Mouse (Mus musculus) adrenal gland (tissue): ENCODE data around the gene Vps33b.

Experiments
- intact Hi-C: fragments of 180-260 bp; cut with DNase I; formaldehyde crosslinking; loops from one replicate; pipeline ENCODE4 v1.15.1; 2025
- long read RNA-seq, 2 experiments: library from polyadenylated mRNA; unstranded; transcript quantifications; one replicate each; pipeline ENCODE4 v2.0.0; 2020; ENCODE audit warnings: borderline replicate concordance in 1 of 2; ENCODE audit not compliant: insufficient replicate concordance in 1 of 2

Vps33b gene
- long read RNA-seq, experiment 1, transcript Vps33b-201 (23 exons, 2,574 nt): major isoform, 19 of 23 reads
- long read RNA-seq, experiment 1, partial matches to known transcripts: 2 of 23 reads
- long read RNA-seq, experiment 1, other reads (novel, unspliced or antisense): 2 of 23 reads
- long read RNA-seq, experiment 2, transcript Vps33b-201 (23 exons, 2,574 nt): major isoform, 15 of 22 reads
- long read RNA-seq, experiment 2, partial matches to known transcripts: 2 of 22 reads
- long read RNA-seq, experiment 2, other reads (novel, unspliced or antisense): 5 of 22 reads

GRCm38 (mm10) chr7:80268897-80269750 is at the start of gene Vps33b:
Gene Vps33b (plus strand): TSS chr7:80269649.
- intact Hi-C loops: no loop called here

GRCm38 (mm10) chr7:80220237-80220797 is 49.1 kb upstream of the Vps33b start:
- intact Hi-C loops: no loop called here

GRCm38 (mm10) chr7:80221179-80221750 is 48.2 kb upstream of the Vps33b start:
- intact Hi-C loops: no loop called here

GRCm38 (mm10) chr7:80227065-80227464 is 42.4 kb upstream of the Vps33b start:
- intact Hi-C loops: no loop called here

- intact Hi-C loops: no loop called here
Observed at GRCm38 (mm10) chr7:80230196-80230595, 39.3 kb upstream of the Vps33b start.

- intact Hi-C loops: no loop called here
Observed at GRCm38 (mm10) chr7:80231971-80232488, 37.4 kb upstream of the Vps33b start.

GRCm38 (mm10) chr7:80232489-80233029 is 36.9 kb upstream of the Vps33b start, which contains the start of the genes Cib1 and Gdpgp1:
Gene Cib1 (minus strand): TSS chr7:80232813.
Gene Gdpgp1 (plus strand): TSS chr7:80232865.
- intact Hi-C loops: no loop called here

- intact Hi-C loops: no loop called here
Observed at GRCm38 (mm10) chr7:80233799-80234198, 35.6 kb upstream of the Vps33b start.

- intact Hi-C loops: no loop called here
Observed at GRCm38 (mm10) chr7:80238542-80238941, 30.9 kb upstream of the Vps33b start.

GRCm38 (mm10) chr7:80241661-80242060 is 27.8 kb upstream of the Vps33b start:
- intact Hi-C loops: no loop called here

- intact Hi-C loops: no loop called here
Observed at GRCm38 (mm10) chr7:80244851-80245250, 24.6 kb upstream of the Vps33b start.

GRCm38 (mm10) chr7:80246148-80246721 is 23.2 kb upstream of the Vps33b start, which contains the start of gene Ttll13:
Gene Ttll13 (plus strand): TSS chr7:80246376.
- intact Hi-C loops: no loop called here

- intact Hi-C loops: no loop called here
Observed at GRCm38 (mm10) chr7:80246859-80247258, 22.6 kb upstream of the Vps33b start.

GRCm38 (mm10) chr7:80252437-80252836 is 17.0 kb upstream of the Vps33b start:
- intact Hi-C loops: no loop called here

GRCm38 (mm10) chr7:80252886-80253285 is 16.6 kb upstream of the Vps33b start:
- intact Hi-C loops: no loop called here

GRCm38 (mm10) chr7:80255981-80256380 is 13.5 kb upstream of the Vps33b start:
- intact Hi-C loops: loop anchor here (5.0 kb wide), 1 partner anchor 114 kb away; no protein-coding TSS in a partner anchor

GRCm38 (mm10) chr7:80257706-80258105 is 11.7 kb upstream of the Vps33b start:
- intact Hi-C loops: loop anchor here (5.0 kb wide), 1 partner anchor 115 kb away; no protein-coding TSS in a partner anchor

- intact Hi-C loops: no loop called here
Observed at GRCm38 (mm10) chr7:80260625-80261371, 8.7 kb upstream of the Vps33b start, which contains the start of gene Ngrn. Gene Ngrn (plus strand): TSS chr7:80261215.

- intact Hi-C loops: no loop called here
Observed at GRCm38 (mm10) chr7:80261372-80261990, 8.0 kb upstream of the Vps33b start.
